Mouse (Mus musculus) CH12.LX (cell line): Measurements from ENCODE around the gene Arhgef10l. TPM values are rescaled to one million over a fixed set of nuclear protein-coding genes. Genes with fewer than 3 reads are reported as not detected.

ENCODE experiments used
- DNase-seq: peaks from one replicate; pipeline ENCODE4 v3.0.0-alpha.2; 2013; ENCODE audit errors: extremely low read depth
- H3K27ac ChIP-seq: 2 replicates; pipeline ENCODE4 v1.5.1; 2012; ENCODE audit warnings: low read depth, mild to moderate bottlenecking, control low read depth, moderate library complexity; ENCODE audit not compliant: insufficient read depth
- H3K27me3 ChIP-seq: replicated peaks from 2 replicates; pipeline ENCODE3; 2012; ENCODE audit warnings: inconsistent platforms
- H3K36me3 ChIP-seq, 2 experiments: replicated peaks in 1 of 2; 2 replicates each; pipeline versions ENCODE3 to v1.6.1; 2012; ENCODE audit warnings: inconsistent platforms in 1 of 2, low read length in 1 of 2, mild to moderate bottlenecking in 1 of 2, mixed read lengths in 1 of 2, moderate library complexity in 1 of 2; ENCODE audit not compliant: control insufficient read depth in 1 of 2, insufficient read depth in 1 of 2
- H3K4me1 ChIP-seq, 2 experiments: 2 replicates each; pipeline ENCODE4 v1.6.1; 2012; ENCODE audit warnings: inconsistent platforms in 1 of 2, moderate library complexity in 1 of 2; ENCODE audit not compliant: insufficient read depth in 2 of 2, control insufficient read depth in 1 of 2
- H3K4me2 ChIP-seq: 2 replicates; pipeline ENCODE4 v1.6.1; 2012; ENCODE audit warnings: low read depth, mild to moderate bottlenecking, control low read depth; ENCODE audit not compliant: poor library complexity, insufficient read depth, severe bottlenecking
- H3K4me3 ChIP-seq, 3 experiments: fragments of 150-350 bp in 1 of 3; sonication (generic) in 1 of 3; replicated peaks in 1 of 3; 2 replicates each; pipeline versions ENCODE3 to v1.5.1; 2011 to 2012; ENCODE audit warnings: low read depth in 2 of 3, low read length in 2 of 3, mild to moderate bottlenecking in 2 of 3, moderate library complexity in 2 of 3, control low read depth in 1 of 3, improper control_type of control experiment in 1 of 3, inconsistent platforms in 1 of 3, mixed read lengths in 1 of 3; ENCODE audit not compliant: poor library complexity in 1 of 3
- H3K79me2 ChIP-seq: replicated peaks from 2 replicates; pipeline ENCODE4 v1.6.1; 2012; ENCODE audit warnings: mild to moderate bottlenecking, moderate library complexity; ENCODE audit not compliant: control insufficient read depth, poor library complexity, insufficient read depth, severe bottlenecking; ENCODE audit errors: extremely low read depth
- H3K9ac ChIP-seq: 2 replicates; pipeline ENCODE4 v1.6.1; 2012; ENCODE audit warnings: low read depth, mild to moderate bottlenecking, control low read depth, moderate library complexity; ENCODE audit not compliant: insufficient read depth
- H3K9me3 ChIP-seq: replicated peaks from 2 replicates; pipeline ENCODE3; 2012; ENCODE audit warnings: low read length, inconsistent platforms, mixed read lengths
- BHLHE40 ChIP-seq: IDR thresholded peaks from 2 replicates; pipeline ENCODE4 v1.6.1; 2011; ENCODE audit warnings: mild to moderate bottlenecking, low read depth, low read length, improper control_type of control experiment
- CTCF ChIP-seq, 2 experiments: IDR thresholded peaks in 1 of 2; conservative IDR thresholded peaks in 1 of 2; 2 replicates each; pipeline ENCODE4 v1.5.1; 2011 to 2012; ENCODE audit warnings: low read depth in 2 of 2, low read length in 2 of 2, improper control_type of control experiment in 1 of 2, inconsistent platforms in 1 of 2, mild to moderate bottlenecking in 1 of 2, moderate library complexity in 1 of 2
- E2F4 ChIP-seq: IDR thresholded peaks from 2 replicates; pipeline ENCODE4 v1.6.1; 2011; ENCODE audit warnings: low read depth, low read length, improper control_type of control experiment; ENCODE audit not compliant: insufficient replicate concordance
- ELF1 ChIP-seq: IDR thresholded peaks from 2 replicates; pipeline ENCODE4 v1.6.1; 2014; ENCODE audit warnings: low read depth, mild to moderate bottlenecking, inconsistent platforms, low read length, improper control_type of control experiment
- EP300 ChIP-seq: IDR thresholded peaks from 2 replicates; pipeline ENCODE4 v1.6.1; 2011; ENCODE audit warnings: low read length, improper control_type of control experiment
- GABPA ChIP-seq: IDR thresholded peaks from 2 replicates; pipeline ENCODE4 v1.6.1; 2012; ENCODE audit warnings: low read depth, low read length, improper control_type of control experiment, inconsistent platforms; ENCODE audit not compliant: insufficient replicate concordance
- IRF4 ChIP-seq: IDR thresholded peaks from 2 replicates; pipeline ENCODE4 v1.6.1; 2014; ENCODE audit warnings: low read depth, mild to moderate bottlenecking, inconsistent platforms, low read length, improper control_type of control experiment
- JUN ChIP-seq: IDR thresholded peaks from 2 replicates; pipeline ENCODE4 v1.6.1; 2011; ENCODE audit warnings: low read depth, mild to moderate bottlenecking, low read length, improper control_type of control experiment, moderate library complexity; ENCODE audit not compliant: insufficient read depth
- JUND ChIP-seq: conservative IDR thresholded peaks from 2 replicates; pipeline ENCODE4 v1.6.1; 2011; ENCODE audit warnings: low read depth, low read length, improper control_type of control experiment
- MAFK ChIP-seq: IDR thresholded peaks from 2 replicates; pipeline ENCODE4 v1.6.1; 2011; ENCODE audit warnings: low read length, improper control_type of control experiment; ENCODE audit not compliant: insufficient replicate concordance
- MAZ ChIP-seq: IDR thresholded peaks from 2 replicates; pipeline ENCODE4 v1.6.1; 2012; ENCODE audit warnings: low read depth, mild to moderate bottlenecking, inconsistent platforms, low read length, improper control_type of control experiment, moderate library complexity
- MEF2A ChIP-seq: IDR thresholded peaks from 2 replicates; pipeline ENCODE4 v1.6.1; 2014; ENCODE audit warnings: low read depth, mild to moderate bottlenecking, inconsistent platforms, low read length, improper control_type of control experiment, borderline replicate concordance
- MYC ChIP-seq: IDR thresholded peaks from 2 replicates; pipeline ENCODE4 v1.6.1; 2011; ENCODE audit warnings: low read depth, mild to moderate bottlenecking, improper control_type of control experiment, low read length
- NELFE ChIP-seq: IDR thresholded peaks from 2 replicates; pipeline ENCODE4 v1.6.1; 2011; ENCODE audit warnings: low read depth, low read length, improper control_type of control experiment
- NRF1 ChIP-seq: IDR thresholded peaks from 2 replicates; pipeline ENCODE4 v1.6.1; 2014; ENCODE audit warnings: low read depth, mild to moderate bottlenecking, inconsistent platforms, low read length, improper control_type of control experiment, moderate library complexity
- POLR2A ChIP-seq: IDR thresholded peaks from 2 replicates; pipeline ENCODE4 v1.6.1; 2011; ENCODE audit warnings: low read depth, mild to moderate bottlenecking, improper control_type of control experiment, low read length
- POLR2AphosphoS2 ChIP-seq: IDR thresholded peaks from 2 replicates; pipeline ENCODE4 v1.6.1; 2011; ENCODE audit warnings: low read depth, low read length, improper control_type of control experiment
- RAD21 ChIP-seq: IDR thresholded peaks from 2 replicates; pipeline ENCODE4 v1.6.1; 2011; ENCODE audit warnings: low read depth, mild to moderate bottlenecking, low read length, improper control_type of control experiment, moderate library complexity
- RCOR1 ChIP-seq: conservative IDR thresholded peaks from 2 replicates; pipeline ENCODE4 v1.6.1; 2012; ENCODE audit warnings: low read depth, mild to moderate bottlenecking, inconsistent platforms, low read length, improper control_type of control experiment
- SIN3A ChIP-seq: IDR thresholded peaks from 2 replicates; pipeline ENCODE4 v1.6.1; 2012; ENCODE audit warnings: low read length, improper control_type of control experiment, inconsistent platforms
- SMC3 ChIP-seq: IDR thresholded peaks from 2 replicates; pipeline ENCODE4 v1.6.1; 2011; ENCODE audit warnings: low read depth, low read length, improper control_type of control experiment
- TBP ChIP-seq: conservative IDR thresholded peaks from 2 replicates; pipeline ENCODE4 v1.6.1; 2011; ENCODE audit warnings: low read depth, low read length, improper control_type of control experiment
- TCF12 ChIP-seq: IDR thresholded peaks from 2 replicates; pipeline ENCODE4 v1.6.1; 2014; ENCODE audit warnings: low read depth, mild to moderate bottlenecking, inconsistent platforms, low read length, improper control_type of control experiment
- ZC3H11A ChIP-seq: IDR thresholded peaks from 2 replicates; pipeline ENCODE4 v1.6.1; 2012; ENCODE audit warnings: low read depth, mild to moderate bottlenecking, inconsistent platforms, low read length, improper control_type of control experiment
- ZKSCAN1 ChIP-seq: IDR thresholded peaks from 2 replicates; pipeline ENCODE4 v1.6.1; 2012; ENCODE audit warnings: low read depth, inconsistent platforms, low read length, improper control_type of control experiment, borderline replicate concordance
- ZNF384 ChIP-seq: IDR thresholded peaks from 2 replicates; pipeline ENCODE4 v1.6.1; 2012; ENCODE audit warnings: low read depth, low read length, improper control_type of control experiment, inconsistent platforms
- dilution Hi-C: fragments of 300-500 bp; cut with MboI; formaldehyde crosslinking; loops from 2 replicates; pipeline ENCODE4 v1.14.3; 2020; ENCODE audit warnings: low sequenced_read_pairs; ENCODE audit not compliant: extremely low pct_unique_long_range_greater_than_20kb, extremely low pct_ligation_motif_present
- in situ Hi-C: fragments of 300-500 bp; cut with MboI; formaldehyde crosslinking; loops from 3 replicates; pipeline ENCODE4 v1.14.3; 2019; ENCODE audit warnings: low sequenced_read_pairs, low pct_ligation_motif_present, low pct_unique_long_range_greater_than_20kb, mixed read lengths
- polyA plus RNA-seq: library from polyadenylated mRNA; unstranded; fragments of >175 nt; gene quantifications from 2 replicates; pipeline ENCODE4 v1.2.1, GENCODE M21; 2012; ENCODE audit warnings: low read depth; ENCODE audit not compliant: insufficient read length
- total RNA-seq, 2 experiments: library from RNA; depleted of rRNA; stranded (reverse); fragments of 300-350 nt in 1 of 2; fragments of >200 nt in 1 of 2; gene quantifications; 2 replicates each; pipeline ENCODE4 v1.2.3; 2012 to 2014

Arhgef10l gene
- total and polyA plus RNA-seq, 3 experiments, result 4.5 to 15.8 (median 10.2) TPM

- TF ChIP-seq RCOR1, result no peak
- TF ChIP-seq EP300, result no peak
- no peak for TF ChIP-seq ZNF384
- TF ChIP-seq MAZ, result no peak
- no peak for TF ChIP-seq NELFE
- TF ChIP-seq GABPA, result no peak
- TF ChIP-seq MAFK, result no peak
- TF ChIP-seq CTCF (conservative IDR thresholded peaks at IDR 0.05 in 1 of 2, IDR thresholded peaks at IDR 0.05 in 1 of 2; ENCODE audit: low read depth in 2 of 2, low read length in 2 of 2), result no peak
- TF ChIP-seq JUN, result no peak
- no peak for TF ChIP-seq BHLHE40
- no peak for TF ChIP-seq ZC3H11A
- TF ChIP-seq MYC, result no peak
- DNase-seq, result no peak
- Histone ChIP-seq H3K27ac (no peak overlapping the region), H3K79me2 (no peaks in the 10 kb centered on the region), H3K9me3 (peaks cover 8% of the 10 kb centered on the region), H3K27me3 (peaks cover 87% of the 10 kb centered on the region), H3K36me3 (no peaks in the 10 kb centered on the region), H3K4me2 (no peak overlapping the region), H3K9ac (no peak overlapping the region), H3K4me1 (peaks cover 0 to 3% of the 10 kb centered on the region in 2 experiments; a peak in 1 of 4 replicates), H3K4me3 (no peak overlapping the region)
- in situ Hi-C loops, result no loop called here
- dilution Hi-C loops, result no loop called here
Measured at GRCm38 (mm10) chr4:140640242-140640523, 25.6 kb downstream of the Arhgef10l start.

GRCm38 (mm10) chr4:140639431-140640241 lies 26.2 kb downstream of the Arhgef10l start:
- dilution Hi-C loops (no loop called here), in situ Hi-C loops (no loop called here)
- Histone ChIP-seq H3K4me2 (no peak overlapping the region), H3K27ac (no peak overlapping the region), H3K79me2 (no peaks in the 10 kb centered on the region), H3K36me3 (no peaks in the 10 kb centered on the region), H3K4me3 (no peak overlapping the region), H3K9me3 (peaks cover 8% of the 10 kb centered on the region), H3K9ac (no peak overlapping the region), H3K4me1 (peaks cover 0 to 4% of the 10 kb centered on the region in 2 experiments; a peak in 1 of 4 replicates), H3K27me3 (peaks cover 91% of the 10 kb centered on the region)
- no peak for DNase-seq
- TF ChIP-seq SMC3, result no peak
- no peak for TF ChIP-seq ZKSCAN1

- H3K4me3 ChIP-seq, result no peak overlapping the region
- H3K79me2 ChIP-seq, result no peaks in the 10 kb centered on the region
- H3K9ac ChIP-seq, result no peak overlapping the region
- dilution Hi-C loops (no loop called here), in situ Hi-C loops (no loop called here)
- no peak overlapping the region for H3K27ac ChIP-seq
- H3K9me3 ChIP-seq, result peaks cover 8% of the 10 kb centered on the region
- H3K36me3 ChIP-seq, result no peaks in the 10 kb centered on the region
- H3K4me2 ChIP-seq, result no peak overlapping the region
- no peak for DNase-seq
- H3K4me1 ChIP-seq, result peaks cover 0 to 4% of the 10 kb centered on the region in 2 experiments; a peak in 1 of 4 replicates
- H3K27me3 ChIP-seq, result peaks cover 92% of the 10 kb centered on the region
- TF ChIP-seq SIN3A, result no peak
- TF ChIP-seq JUND, result no peak
- no peak for TF ChIP-seq MEF2A
- TF ChIP-seq GABPA, result no peak
- TF ChIP-seq ELF1, result no peak
- TF ChIP-seq IRF4, result no peak
- TF ChIP-seq MAFK, result no peak
- TF ChIP-seq POLR2AphosphoS2, result no peak
- TF ChIP-seq POLR2A, result no peak
- TF ChIP-seq E2F4, result no peak
- no peak for TF ChIP-seq RAD21
- no peak for TF ChIP-seq TCF12
- no peak for TF ChIP-seq NRF1
- no peak for TF ChIP-seq TBP
- TF ChIP-seq RCOR1, result no peak
- no peak for TF ChIP-seq CTCF (conservative IDR thresholded peaks at IDR 0.05 in 1 of 2, IDR thresholded peaks at IDR 0.05 in 1 of 2; ENCODE audit: low read depth in 2 of 2, low read length in 2 of 2)
Measured at GRCm38 (mm10) chr4:140638591-140638990, 27.2 kb downstream of the Arhgef10l start.
